Mouse (Mus musculus): ENCODE results near the gene Dync1i1.

- TF ChIP-seq EP300 (IDR thresholded peaks at IDR 0.05; ENCODE audit: low read depth in 1 of 2, low read length in 2 of 2) (no peak), CTCF (IDR thresholded peaks at IDR 0.05 in 2 of 3, conservative IDR thresholded peaks at IDR 0.05 in 1 of 3; ENCODE audit: control insufficient read depth in 1 of 3, insufficient read depth in 1 of 3, low read depth in 2 of 3, low read length in 3 of 3, poor library complexity in 1 of 3, severe bottlenecking in 1 of 3) (no peak), MXI1 (IDR thresholded peaks at IDR 0.05; ENCODE audit: low read depth, low read length) (no peak), E2F4 (IDR thresholded peaks at IDR 0.05; ENCODE audit: borderline replicate concordance, low read depth, low read length) (no peak), USF1 (IDR thresholded peaks at IDR 0.05; ENCODE audit: low read depth, low read length) (no peak), USF2 (IDR thresholded peaks at IDR 0.05; ENCODE audit: borderline replicate concordance in 1 of 2, insufficient read depth in 1 of 2, low read depth in 1 of 2, low read length in 2 of 2) (no peak), MAX (IDR thresholded peaks at IDR 0.05; ENCODE audit: low read length) (no peak), POLR2A (IDR thresholded peaks at IDR 0.05; ENCODE audit: control insufficient read depth in 1 of 2, insufficient read depth in 1 of 2, low read depth in 1 of 2, low read length in 2 of 2, poor library complexity in 1 of 2) (no peak), UBTF (IDR thresholded peaks at IDR 0.05; ENCODE audit: borderline replicate concordance, insufficient read depth, low read depth, low read length) (no peak)
Observed at GRCm38 (mm10) chr6:6075940-6076447, 350.6 kb downstream of the Dync1i1 start.
